Mouse (Mus musculus) kidney, embryonic 15.5 days (tissue): Measurements from ENCODE around the gene Rassf3. TPM values are rescaled to one million over a fixed set of nuclear protein-coding genes. Genes with fewer than 3 reads are reported as not detected.

Experiments used
- ATAC-seq: fragments of 200-750 bp; cut with Nextera tagmentation; replicated peaks from 2 replicates; pipeline ENCODE4 v1.8.0; 2017; ENCODE audit warnings: moderate TSS enrichment; ENCODE audit not compliant: low FRiP score
- H3K27ac ChIP-seq: fragments of 300-500 bp; sonication (generic); 2 replicates; pipeline ENCODE4 v1.5.1; 2015; ENCODE audit warnings: mild to moderate bottlenecking, inconsistent platforms
- H3K27me3 ChIP-seq: fragments of 300-500 bp; sonication (generic); 2 replicates; pipeline ENCODE4 v1.6.1; 2015; ENCODE audit warnings: inconsistent platforms
- H3K36me3 ChIP-seq: fragments of 300-500 bp; sonication (generic); 2 replicates; pipeline ENCODE4 v1.6.1; 2015; ENCODE audit warnings: inconsistent platforms
- H3K4me1 ChIP-seq: fragments of 300-500 bp; sonication (generic); 2 replicates; pipeline ENCODE4 v1.6.1; 2015; ENCODE audit warnings: inconsistent platforms
- H3K4me2 ChIP-seq: fragments of 300-500 bp; sonication (generic); 2 replicates; pipeline ENCODE4 v1.6.1; 2015; ENCODE audit warnings: moderate library complexity, mild to moderate bottlenecking, inconsistent platforms
- H3K4me3 ChIP-seq: fragments of 300-500 bp; sonication (generic); replicated peaks from 2 replicates; pipeline ENCODE4 v1.5.1; 2015; ENCODE audit warnings: mild to moderate bottlenecking, inconsistent platforms
- H3K9ac ChIP-seq: fragments of 300-500 bp; sonication (generic); 2 replicates; pipeline ENCODE4 v1.6.1; 2015; ENCODE audit warnings: mild to moderate bottlenecking, inconsistent platforms
- H3K9me3 ChIP-seq: fragments of 300-500 bp; sonication (generic); replicated peaks from 2 replicates; pipeline ENCODE4 v1.6.1; 2016; ENCODE audit warnings: inconsistent platforms
- WGBS: fragments of 180-500 bp; shearing (Covaris S2); methylation state at CpG from one replicate; pipeline ENCODE4 v1.1.7; 2015; ENCODE audit warnings: mixed read lengths; 5-methylcytosine and 5-hydroxymethylcytosine counted together
- polyA plus RNA-seq: library from polyadenylated mRNA; unstranded; fragments of >200 nt; fragmentation: Nextera tagmentation; extraction: Ambion mirVana; gene quantifications from 2 replicates; pipeline ENCODE4 v1.2.1, GENCODE M21; 2015

Rassf3 gene
- polyA plus RNA-seq, 1 experiment from 2014 or later, result 13.8 TPM

DNA sequence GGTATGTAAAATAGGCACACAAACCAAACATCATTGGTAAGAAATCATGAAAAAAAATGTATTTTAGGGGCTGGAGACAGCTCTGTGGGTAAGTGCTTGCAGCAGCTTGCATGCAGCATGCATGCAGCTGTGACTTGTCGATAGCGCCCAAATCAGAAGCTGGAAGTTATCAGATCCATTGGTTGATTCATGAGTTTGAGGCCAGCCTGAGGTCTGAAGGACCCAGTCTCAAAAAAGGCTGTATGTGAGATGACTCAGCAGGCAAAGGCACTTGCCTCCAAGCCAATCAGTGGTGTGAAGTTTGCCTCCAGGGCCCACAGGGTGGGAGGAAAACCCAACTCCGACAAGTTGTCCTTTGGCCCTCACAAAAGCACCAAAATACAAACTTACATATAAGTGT lies 6.5 kb downstream of the Rassf3 start:
- WGBS, result 60% methylated on average over 3 of the region's 3 CpGs
- H3K9ac ChIP-seq, result no peak overlapping the region
- H3K4me3 ChIP-seq, result no peak overlapping the region
- no peak for ATAC-seq
- H3K9me3 ChIP-seq, result no peaks in the 10 kb centered on the region
- H3K4me2 ChIP-seq, result no peak overlapping the region
- no peaks in the 10 kb centered on the region for H3K27me3 ChIP-seq
- peaks cover 84% of the 10 kb centered on the region for H3K4me1 ChIP-seq
- H3K27ac ChIP-seq, result 0 out of 2 replicates have a peak overlapping the region, but pooled peaks have one; percentile 5
- no peaks in the 10 kb centered on the region for H3K36me3 ChIP-seq

DNA sequence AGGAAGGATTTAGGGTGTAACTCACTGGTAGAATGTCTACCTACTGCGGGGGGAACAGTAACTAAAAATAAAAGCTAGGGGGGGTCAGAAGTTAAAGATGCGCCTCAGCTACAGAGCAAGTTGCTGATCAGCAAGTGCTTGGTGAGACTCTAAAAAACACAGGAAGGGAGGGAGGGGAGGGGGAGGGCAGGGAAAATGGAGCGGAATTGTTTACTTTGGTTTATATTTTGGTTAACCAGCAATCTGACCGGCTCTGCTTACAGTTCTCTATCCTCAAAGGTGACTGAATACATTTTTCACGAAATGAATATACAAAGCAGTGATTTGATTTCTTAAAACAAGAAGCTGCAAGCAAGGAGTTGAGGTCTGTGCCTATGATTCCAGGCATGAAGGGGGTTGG lies 7.2 kb downstream of the Rassf3 start:
- 32% methylated on average over 5 of the region's 5 CpGs for WGBS

DNA sequence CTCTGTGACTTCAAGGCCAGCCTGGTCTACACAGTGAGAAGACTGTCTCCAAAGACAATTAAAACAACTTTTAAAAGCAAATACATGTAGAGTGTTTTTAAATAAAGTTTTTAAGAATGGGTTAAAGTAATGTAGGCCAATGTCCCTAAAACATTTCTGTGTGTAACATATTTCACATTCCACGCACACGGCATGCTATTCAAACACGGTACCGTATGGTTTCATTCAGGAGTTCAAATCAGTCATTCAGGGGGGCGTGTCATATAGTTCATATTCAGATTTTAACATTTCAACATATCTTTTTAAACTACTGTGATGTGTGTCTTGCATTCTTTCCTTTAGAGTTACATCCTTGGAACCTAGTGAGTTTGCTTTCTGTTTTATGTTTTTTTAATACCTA lies 7.9 kb downstream of the Rassf3 start:
- H3K9ac ChIP-seq, result no peak overlapping the region
- H3K27me3 ChIP-seq, result no peaks in the 10 kb centered on the region
- H3K36me3 ChIP-seq, result no peaks in the 10 kb centered on the region
- ATAC-seq, result no peak
- no peak overlapping the region for H3K4me3 ChIP-seq
- H3K27ac ChIP-seq, result no peak overlapping the region
- no peaks in the 10 kb centered on the region for H3K9me3 ChIP-seq
- H3K4me1 ChIP-seq, result peaks cover 71% of the 10 kb centered on the region
- 86% methylated on average over 5 of the region's 5 CpGs for WGBS
- H3K4me2 ChIP-seq, result no peak overlapping the region

More for the DNA sequence above, 7.2 kb downstream of the Rassf3 start:
- no peaks in the 10 kb centered on the region for H3K27me3 ChIP-seq
- H3K36me3 ChIP-seq, result no peaks in the 10 kb centered on the region
- H3K27ac ChIP-seq, result peak overlapping the region; percentile 5; the same call in 1 of the 2 replicates
- no peak for ATAC-seq
- 0 out of 2 replicates have a peak overlapping the region, but pooled peaks have one; percentile 19 for H3K4me2 ChIP-seq
- no peaks in the 10 kb centered on the region for H3K9me3 ChIP-seq
- no peak overlapping the region for H3K9ac ChIP-seq
- peaks cover 78% of the 10 kb centered on the region for H3K4me1 ChIP-seq
- H3K4me3 ChIP-seq, result no peak overlapping the region

DNA sequence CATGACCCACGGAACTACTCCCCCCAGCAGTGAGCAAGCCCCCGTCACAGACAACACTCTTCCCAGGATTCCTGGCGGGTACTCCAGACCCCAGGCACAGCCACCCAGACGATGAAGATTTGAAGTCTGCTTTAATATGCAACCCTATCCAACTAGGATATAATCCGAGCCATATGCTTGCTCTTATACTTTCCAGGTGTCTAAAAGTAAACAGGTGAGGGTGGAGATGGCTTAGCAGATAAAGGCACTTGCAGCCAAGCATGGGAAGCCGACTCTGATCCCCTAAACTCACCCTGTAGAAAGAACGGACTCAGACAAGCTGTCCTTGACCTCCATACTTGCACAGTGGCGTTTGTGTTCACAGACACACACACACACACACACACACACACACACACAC lies 8.4 kb downstream of the Rassf3 start:
- H3K36me3 ChIP-seq, result no peaks in the 10 kb centered on the region
- H3K9me3 ChIP-seq, result no peaks in the 10 kb centered on the region
- H3K9ac ChIP-seq, result no peak overlapping the region
- 0 out of 2 replicates have a peak overlapping the region, but pooled peaks have one; percentile 27 for H3K27ac ChIP-seq
- WGBS, result 71% methylated on average over 8 of the region's 8 CpGs
- H3K27me3 ChIP-seq, result no peaks in the 10 kb centered on the region
- peaks cover 67% of the 10 kb centered on the region for H3K4me1 ChIP-seq
- no peak overlapping the region for H3K4me3 ChIP-seq
- ATAC-seq, result no peak
- no peak overlapping the region for H3K4me2 ChIP-seq

DNA sequence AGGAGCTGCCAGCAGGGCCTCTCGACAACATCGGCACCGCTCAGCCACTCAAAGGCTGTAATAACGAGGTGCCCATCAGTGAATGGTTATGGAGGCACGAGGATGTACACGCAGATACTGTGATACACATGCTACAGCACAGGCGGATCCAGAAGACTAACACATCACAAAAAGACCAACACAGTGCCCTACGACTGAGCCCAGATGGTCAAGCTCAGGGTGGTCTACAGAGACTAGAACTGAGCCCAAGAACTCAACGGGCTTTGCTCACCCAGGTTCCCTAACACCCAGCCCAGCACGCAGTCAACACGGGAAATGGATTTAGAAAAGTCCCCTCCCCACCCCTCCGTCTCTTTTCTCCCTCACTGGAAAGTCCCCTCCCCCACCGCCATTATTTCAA lies 9.1 kb downstream of the Rassf3 start:
- ATAC-seq, result no peak
- no peak overlapping the region for H3K9ac ChIP-seq
- H3K27ac ChIP-seq, result no peak overlapping the region
- H3K27me3 ChIP-seq, result no peaks in the 10 kb centered on the region
- no peak overlapping the region for H3K4me3 ChIP-seq
- WGBS, result 86% methylated on average over 13 of the region's 13 CpGs
- peaks cover 67% of the 10 kb centered on the region for H3K4me1 ChIP-seq
- no peaks in the 10 kb centered on the region for H3K9me3 ChIP-seq
- no peaks in the 10 kb centered on the region for H3K36me3 ChIP-seq
- H3K4me2 ChIP-seq, result no peak overlapping the region

DNA sequence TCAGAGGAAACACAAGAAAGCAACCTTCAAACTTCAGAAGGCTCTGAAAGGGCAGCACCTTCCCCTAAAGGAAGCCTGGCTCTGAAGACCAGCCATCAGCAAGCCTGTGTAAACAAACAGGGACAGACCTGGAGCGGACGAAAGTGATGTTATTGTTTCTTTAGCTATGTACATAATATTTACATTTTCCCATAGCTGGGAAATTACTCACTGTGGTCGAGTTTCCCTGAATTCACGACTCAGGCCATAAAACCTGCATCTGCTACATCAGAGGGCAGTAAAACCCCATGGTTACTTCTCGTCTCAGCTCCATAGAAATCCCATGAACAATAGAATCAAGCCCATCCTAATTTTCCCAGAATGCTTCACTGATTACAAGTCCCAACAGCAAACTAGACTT lies 11.1 kb downstream of the Rassf3 start:
- no peaks in the 10 kb centered on the region for H3K36me3 ChIP-seq
- no peaks in the 10 kb centered on the region for H3K27me3 ChIP-seq
- H3K27ac ChIP-seq, result 0 out of 2 replicates have a peak overlapping the region, but pooled peaks have one; percentile 37
- no peak overlapping the region for H3K9ac ChIP-seq
- no peaks in the 10 kb centered on the region for H3K9me3 ChIP-seq
- ATAC-seq, result no peak
- H3K4me1 ChIP-seq, result peaks cover 70% of the 10 kb centered on the region
- no peak overlapping the region for H3K4me2 ChIP-seq
- no peak overlapping the region for H3K4me3 ChIP-seq
- 16% methylated on average over 5 of the region's 5 CpGs for WGBS

DNA sequence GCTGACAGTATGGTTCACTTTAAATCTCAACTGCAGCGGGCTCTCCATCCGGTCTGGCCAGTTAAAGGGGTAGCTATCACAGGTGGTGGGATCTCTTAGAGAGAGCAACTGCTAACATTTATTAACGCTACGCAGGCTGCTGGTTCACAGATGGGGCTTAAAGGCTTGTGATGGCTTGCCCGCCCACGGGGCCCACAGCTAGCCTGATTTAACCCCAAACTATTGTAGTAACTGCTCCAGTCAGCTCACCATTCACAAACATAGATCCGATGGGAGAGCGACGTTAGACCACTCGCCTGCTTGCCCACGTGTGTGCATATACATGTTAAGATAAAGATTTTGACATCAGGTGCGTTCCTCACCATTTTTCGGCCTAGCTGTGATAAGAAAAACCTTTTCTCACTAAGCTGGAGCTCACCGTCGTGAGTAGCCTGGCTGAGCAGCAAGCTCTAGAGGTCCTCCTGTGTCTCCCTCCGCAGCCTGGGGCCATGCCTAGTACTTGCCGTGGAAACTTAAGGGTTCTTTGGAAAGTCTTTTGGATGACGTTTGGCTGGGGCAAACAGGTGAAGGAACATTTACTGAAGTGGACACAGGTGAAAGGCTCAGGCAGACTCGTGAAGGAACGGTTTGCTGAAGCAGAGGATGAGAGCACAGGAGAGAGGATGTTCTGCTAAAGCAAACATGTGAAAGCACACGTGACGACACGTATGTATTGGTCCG lies 13.8 kb downstream of the Rassf3 start:
- H3K4me1 ChIP-seq, result peaks cover 67% of the 10 kb centered on the region
- peak overlapping the region; percentile 15; the same call in 1 of the 2 replicates for H3K9ac ChIP-seq
- no peak for ATAC-seq
- H3K27me3 ChIP-seq, result no peaks in the 10 kb centered on the region
- 69% methylated on average over 24 of the region's 24 CpGs for WGBS
- H3K36me3 ChIP-seq, result no peaks in the 10 kb centered on the region
- peak overlapping the region; percentile 52 for H3K4me2 ChIP-seq
- peak overlapping the region; percentile 89 for H3K27ac ChIP-seq
- no peaks in the 10 kb centered on the region for H3K9me3 ChIP-seq
- no peak overlapping the region for H3K4me3 ChIP-seq

DNA sequence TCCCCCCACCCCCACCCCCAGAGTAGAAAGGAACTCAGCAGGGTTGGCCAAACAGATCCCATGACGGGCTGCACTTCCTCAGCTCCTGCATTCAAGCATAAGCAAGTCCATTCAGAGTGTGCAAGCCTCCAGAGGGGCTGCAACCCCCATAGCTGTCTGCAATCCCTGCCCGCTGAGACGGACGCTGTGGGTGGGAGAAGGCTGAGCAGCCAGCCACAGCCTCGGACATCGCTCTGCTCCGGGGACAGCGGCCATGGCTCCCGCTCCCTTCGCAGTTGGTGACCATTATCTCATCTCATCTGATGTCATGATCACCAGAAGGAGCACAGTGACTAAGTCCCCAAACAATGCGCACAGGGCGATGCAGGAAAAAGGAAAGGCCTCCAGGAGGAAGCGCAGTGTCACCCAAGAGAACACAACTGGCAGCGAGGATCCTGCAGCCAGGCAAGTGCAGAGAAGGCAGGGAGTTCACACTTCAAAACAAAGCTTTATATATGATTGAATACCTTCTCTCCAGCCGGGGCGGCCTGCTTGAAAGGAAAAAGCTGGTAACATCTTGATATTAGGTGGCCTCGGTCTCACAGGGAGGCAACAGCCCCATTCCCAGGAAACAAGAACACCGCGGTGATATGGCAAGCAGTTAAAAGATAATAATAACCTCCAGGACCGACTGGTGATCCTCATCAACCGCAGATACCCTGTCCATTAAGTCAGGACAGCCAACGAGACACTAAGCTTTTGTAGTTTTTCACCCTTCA lies 14.6 kb downstream of the Rassf3 start:
- no peaks in the 10 kb centered on the region for H3K36me3 ChIP-seq
- no peaks in the 10 kb centered on the region for H3K9me3 ChIP-seq
- peaks cover 63% of the 10 kb centered on the region for H3K4me1 ChIP-seq
- peak overlapping the region; percentile 89 for H3K27ac ChIP-seq
- WGBS, result 13% methylated on average over 22 of the region's 22 CpGs
- H3K4me2 ChIP-seq, result peak overlapping the region; percentile 52
- H3K4me3 ChIP-seq, result no peak overlapping the region; the same call in 1 of the 2 replicates
- H3K9ac ChIP-seq, result peak overlapping the region; percentile 15; the same call in 1 of the 2 replicates
- H3K27me3 ChIP-seq, result no peaks in the 10 kb centered on the region
- ATAC-seq, result peak; percentile 65

DNA sequence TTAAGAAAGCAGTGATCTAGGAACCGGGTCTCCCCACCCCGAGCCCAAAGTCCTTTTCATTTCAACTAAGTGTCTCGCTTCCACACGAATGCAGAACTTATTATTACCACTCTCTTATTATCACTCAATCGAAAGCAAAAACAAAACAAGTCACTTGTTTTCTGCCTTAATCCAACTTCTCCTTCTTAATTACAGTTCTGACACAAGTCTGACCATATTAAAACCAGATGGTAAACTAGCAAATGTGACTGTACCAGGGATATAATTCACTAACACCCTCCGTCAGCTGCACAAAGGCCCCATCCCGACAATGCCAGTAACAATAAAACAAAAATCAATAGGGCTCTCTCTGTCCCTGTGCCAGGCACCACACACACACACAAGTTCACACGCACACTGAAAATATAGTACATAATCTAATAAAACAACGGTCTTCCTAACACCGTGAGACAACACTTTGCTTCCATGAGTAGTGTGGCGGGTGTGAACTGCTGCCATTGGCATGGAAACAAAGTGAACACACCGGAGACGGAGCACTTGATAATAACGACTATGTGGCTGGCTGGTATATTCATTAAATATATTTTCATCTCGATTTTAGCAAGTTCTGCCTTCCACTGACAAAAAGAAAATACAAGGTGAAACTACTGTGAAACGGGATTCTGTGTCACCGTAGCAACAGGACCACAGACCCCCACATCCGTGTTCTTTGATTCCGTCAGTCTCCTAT lies 16.9 kb downstream of the Rassf3 start:
- ATAC-seq, result no peak
- H3K9me3 ChIP-seq, result no peaks in the 10 kb centered on the region
- no peak overlapping the region for H3K27ac ChIP-seq
- no peak overlapping the region for H3K4me2 ChIP-seq
- 75% methylated on average over 19 of the region's 19 CpGs for WGBS
- H3K4me1 ChIP-seq, result peaks cover 68% of the 10 kb centered on the region
- H3K27me3 ChIP-seq, result no peaks in the 10 kb centered on the region
- H3K9ac ChIP-seq, result no peak overlapping the region
- no peak overlapping the region for H3K4me3 ChIP-seq
- no peaks in the 10 kb centered on the region for H3K36me3 ChIP-seq

DNA sequence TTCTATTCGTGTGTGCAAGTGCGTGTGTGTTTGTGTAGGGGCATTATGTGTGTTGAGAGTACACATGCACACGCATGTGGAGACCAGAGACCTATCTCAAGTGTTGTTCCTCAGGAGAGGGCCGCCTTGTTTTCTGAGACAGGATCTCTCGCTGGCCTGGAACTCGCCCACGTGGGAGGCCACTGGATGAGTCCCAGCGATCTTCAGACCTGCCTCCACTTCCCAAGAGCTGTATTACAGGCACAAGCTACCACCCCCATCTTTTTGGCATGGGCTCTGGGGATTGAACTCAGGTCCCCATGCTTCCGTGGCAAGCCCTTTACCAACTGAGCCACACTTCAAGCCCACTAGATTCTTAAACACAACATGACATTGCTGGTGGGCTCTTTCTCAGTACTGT lies 17.7 kb downstream of the Rassf3 start:
- H3K9ac ChIP-seq, result no peak overlapping the region
- H3K4me2 ChIP-seq, result no peak overlapping the region
- no peaks in the 10 kb centered on the region for H3K36me3 ChIP-seq
- peaks cover 73% of the 10 kb centered on the region for H3K4me1 ChIP-seq
- no peak overlapping the region for H3K4me3 ChIP-seq
- H3K9me3 ChIP-seq, result no peaks in the 10 kb centered on the region
- no peak overlapping the region for H3K27ac ChIP-seq
- ATAC-seq, result no peak
- WGBS, result 81% methylated on average over 9 of the region's 9 CpGs
- H3K27me3 ChIP-seq, result no peaks in the 10 kb centered on the region

DNA sequence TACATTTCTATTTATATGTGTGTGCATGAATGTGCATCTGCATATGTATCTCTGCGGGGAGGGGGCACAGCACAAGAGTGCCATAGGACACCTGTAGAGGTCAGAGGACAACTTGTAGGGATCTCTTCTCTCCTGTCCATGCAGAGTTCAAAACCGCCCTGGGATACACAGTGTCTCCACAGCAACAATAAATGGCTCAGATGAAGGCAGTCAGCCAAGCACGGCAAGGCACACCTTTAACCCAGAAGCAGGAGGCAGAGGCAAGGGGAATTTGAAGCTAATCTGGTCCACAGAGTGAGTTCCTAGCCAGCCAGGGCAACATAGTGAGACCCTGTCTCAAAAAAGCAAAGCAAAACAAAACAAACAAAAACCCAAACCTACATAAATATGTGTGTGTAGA lies 18.8 kb downstream of the Rassf3 start:
- ATAC-seq, result no peak
- H3K9ac ChIP-seq, result no peak overlapping the region
- 55% methylated on average over 3 of the region's 3 CpGs for WGBS
- no peak overlapping the region for H3K27ac ChIP-seq
- no peaks in the 10 kb centered on the region for H3K9me3 ChIP-seq
- H3K36me3 ChIP-seq, result no peaks in the 10 kb centered on the region
- no peak overlapping the region for H3K4me3 ChIP-seq
- no peaks in the 10 kb centered on the region for H3K27me3 ChIP-seq
- H3K4me2 ChIP-seq, result no peak overlapping the region
- H3K4me1 ChIP-seq, result peaks cover 70% of the 10 kb centered on the region

DNA sequence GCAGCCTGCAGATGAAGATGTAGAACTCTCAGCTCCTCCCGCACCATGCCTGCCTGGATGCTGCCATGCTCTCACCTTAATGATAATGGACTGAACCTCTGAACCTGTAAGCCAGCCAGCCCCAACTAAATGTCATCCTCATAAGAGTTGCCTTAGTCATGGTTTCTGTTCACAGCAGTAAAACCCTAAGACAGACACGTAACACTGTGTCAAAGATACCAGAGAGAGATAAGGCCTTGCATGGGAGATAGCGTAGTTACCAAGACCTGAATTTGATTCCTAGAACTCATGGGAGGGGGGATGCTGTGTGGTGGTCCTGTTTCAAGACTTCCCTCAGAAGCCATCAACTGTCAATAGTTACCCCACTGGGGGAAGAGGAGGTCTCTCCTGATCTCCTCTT lies 20.6 kb downstream of the Rassf3 start:
- no peak overlapping the region for H3K4me2 ChIP-seq
- H3K36me3 ChIP-seq, result no peaks in the 10 kb centered on the region
- H3K27me3 ChIP-seq, result no peaks in the 10 kb centered on the region
- H3K27ac ChIP-seq, result no peak overlapping the region
- WGBS, result 91% methylated on average over 3 of the region's 3 CpGs
- H3K4me1 ChIP-seq, result peaks cover 52% of the 10 kb centered on the region
- H3K9me3 ChIP-seq, result no peaks in the 10 kb centered on the region
- no peak overlapping the region for H3K4me3 ChIP-seq
- no peak for ATAC-seq
- H3K9ac ChIP-seq, result no peak overlapping the region
